Mouse (Mus musculus) heart, postnatal 0 days (tissue): ENCODE results near the gene Hapln3. TPM values are rescaled to one million over a fixed set of nuclear protein-coding genes. Genes with fewer than 3 reads are reported as not detected.

Experiments
- ATAC-seq: fragments of 200-750 bp; cut with Nextera tagmentation; 2 replicates; pipeline ENCODE4 v1.8.0; 2017; ENCODE audit warnings: low read depth, moderate number of reproducible peaks, moderate library complexity; ENCODE audit not compliant: insufficient read depth
- DNase-seq: peaks from one replicate; pipeline ENCODE4 v3.0.0-alpha.2; 2016; ENCODE audit warnings: low spot score
- H3K27ac ChIP-seq: fragments of 300-500 bp; sonication (generic); 2 replicates; pipeline ENCODE4 v1.5.1; 2014; ENCODE audit warnings: low read depth, mild to moderate bottlenecking
- H3K27me3 ChIP-seq: fragments of 300-500 bp; sonication (generic); 2 replicates; pipeline ENCODE4 v1.6.1; 2014; ENCODE audit warnings: low read length, mixed read lengths; ENCODE audit not compliant: control insufficient read depth, insufficient read depth
- H3K36me3 ChIP-seq: fragments of 300-500 bp; sonication (generic); replicated peaks from 2 replicates; pipeline ENCODE4 v1.6.1; 2014; ENCODE audit warnings: low read length, mixed read lengths; ENCODE audit not compliant: control insufficient read depth, insufficient read depth
- H3K4me1 ChIP-seq: fragments of 300-500 bp; sonication (generic); 2 replicates; pipeline ENCODE4 v1.6.1; 2014; ENCODE audit warnings: antibody characterized with exemption; ENCODE audit not compliant: control insufficient read depth, insufficient read depth
- H3K4me2 ChIP-seq: fragments of 300-500 bp; sonication (generic); 2 replicates; pipeline ENCODE4 v1.6.1; 2014; ENCODE audit warnings: low read depth, mild to moderate bottlenecking, low read length, moderate library complexity
- H3K4me3 ChIP-seq: fragments of 300-500 bp; sonication (generic); 2 replicates; pipeline ENCODE4 v1.5.1; 2014; ENCODE audit warnings: low read depth, low read length
- H3K9ac ChIP-seq: fragments of 300-500 bp; sonication (generic); replicated peaks from 2 replicates; pipeline ENCODE4 v1.6.1; 2014; ENCODE audit warnings: low read depth, low read length, mixed read lengths
- H3K9me3 ChIP-seq: fragments of 300-500 bp; sonication (generic); replicated peaks from 2 replicates; pipeline ENCODE4 v1.6.1; 2016; ENCODE audit warnings: low read length; ENCODE audit not compliant: control insufficient read depth
- CTCF ChIP-seq: IDR thresholded peaks from 2 replicates; pipeline ENCODE4 v1.5.1; 2016; ENCODE audit warnings: antibody characterized with exemption, control low read depth, low read depth
- EP300 ChIP-seq: IDR thresholded peaks from 2 replicates; pipeline ENCODE4 v1.6.1; 2016; ENCODE audit warnings: antibody characterized with exemption, low read depth
- WGBS: fragments of 180-500 bp; shearing (Covaris S2); extraction: QIAGEN DNeasy Blood & Tissue Kit; methylation state at CpG from one replicate; pipeline ENCODE4 v1.1.7; 2014; 5-methylcytosine and 5-hydroxymethylcytosine counted together
- polyA plus RNA-seq: library from polyadenylated mRNA; unstranded; fragments of >200 nt; fragmentation: Nextera tagmentation; extraction: Ambion mirVana; gene quantifications from 2 replicates; pipeline ENCODE4 v1.2.1, GENCODE M21; 2015
- total RNA-seq: library from RNA; depleted of rRNA; stranded (reverse); fragments of >200 nt; gene quantifications from 2 replicates; pipeline ENCODE4 v1.2.3, GENCODE M21; 2014; ENCODE audit warnings: low replicate concordance

The Hapln3 gene
- total and polyA plus RNA-seq, 2 experiments from 2014 or later: 0.40 to 2.0 TPM

GRCm38 (mm10) chr7:79123465-79123864 is 7.4 kb downstream of the Hapln3 start:
- Histone ChIP-seq H3K27me3 (no peaks in the 10 kb centered on the region), H3K4me2 (no peak overlapping the region), H3K9me3 (no peaks in the 10 kb centered on the region), H3K27ac (no peak overlapping the region), H3K4me3 (no peak overlapping the region), H3K9ac (no peak overlapping the region), H3K36me3 (no peaks in the 10 kb centered on the region), H3K4me1 (no peaks in the 10 kb centered on the region)
- no peak for ATAC-seq
- WGBS: 72% methylated on average over 5 of the region's 5 CpGs
- no peak for DNase-seq
- TF ChIP-seq EP300: no peak
- no peak for TF ChIP-seq CTCF

DNA sequence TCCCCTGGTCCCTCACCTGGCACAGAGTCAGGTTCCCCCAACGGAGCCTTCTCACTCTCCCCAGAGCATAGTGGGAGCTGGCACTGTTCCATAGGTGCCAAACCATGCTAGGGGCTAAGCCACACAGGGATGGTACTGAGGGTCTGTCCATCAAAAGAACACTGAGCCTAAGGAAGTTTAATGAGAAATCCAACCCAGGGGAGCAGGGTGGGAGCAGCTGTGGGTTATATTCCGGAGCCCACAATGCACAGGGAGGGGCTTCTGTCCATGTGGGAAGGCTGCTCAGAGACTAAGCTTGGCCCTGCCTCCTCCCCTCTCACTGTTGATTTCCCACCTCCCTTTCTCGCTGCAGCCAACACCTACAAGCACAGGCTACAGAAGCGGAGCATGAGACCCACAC is 17.0 kb downstream of the Hapln3 start:
- Histone ChIP-seq H3K27ac (no peak overlapping the region), H3K9me3 (no peaks in the 10 kb centered on the region), H3K4me3 (no peak overlapping the region), H3K9ac (no peak overlapping the region), H3K36me3 (no peaks in the 10 kb centered on the region), H3K27me3 (no peaks in the 10 kb centered on the region), H3K4me2 (no peak overlapping the region), H3K4me1 (no peaks in the 10 kb centered on the region)
- no peak for ATAC-seq
- TF ChIP-seq CTCF (no peak), EP300 (no peak)
- no peak for DNase-seq
- WGBS: 72% methylated on average over 4 of the region's 4 CpGs

DNA sequence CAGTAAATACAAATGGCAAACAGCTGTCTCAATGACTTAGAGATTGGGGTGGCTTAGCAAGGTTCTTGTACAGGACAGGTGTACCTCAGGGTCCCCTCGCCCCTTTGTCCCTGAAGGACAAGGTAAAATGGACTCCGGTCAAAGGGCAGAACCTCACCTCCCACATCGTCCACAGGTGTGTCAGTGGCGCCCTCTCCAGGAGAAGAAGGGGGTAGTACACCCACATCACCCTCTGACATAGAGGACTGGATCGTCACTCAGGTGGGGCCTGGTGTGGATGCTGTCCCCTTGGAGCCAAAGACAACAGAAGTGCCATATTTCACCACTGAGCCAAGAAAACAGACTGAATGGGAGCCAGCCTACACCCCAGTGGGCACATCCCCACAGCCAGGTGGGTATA is 34.3 kb downstream of the Hapln3 start:
- H3K4me2 ChIP-seq: no peak overlapping the region
- H3K4me1 ChIP-seq: no peaks in the 10 kb centered on the region
- TF ChIP-seq CTCF (no peak), EP300 (no peak)
- no peaks in the 10 kb centered on the region for H3K27me3 ChIP-seq
- no peak overlapping the region for H3K4me3 ChIP-seq
- H3K9ac ChIP-seq: no peak overlapping the region
- H3K36me3 ChIP-seq: no peaks in the 10 kb centered on the region
- DNase-seq (no peak), ATAC-seq (no peak)
- H3K27ac ChIP-seq: no peak overlapping the region
- WGBS: 69% methylated on average over 5 of the region's 5 CpGs
- H3K9me3 ChIP-seq: no peaks in the 10 kb centered on the region

GRCm38 (mm10) chr7:79089111-79089510 is 41.7 kb downstream of the Hapln3 start:
- DNase-seq: no peak
- no peak for ATAC-seq
- 66% methylated on average over 4 of the region's 4 CpGs for WGBS
- Histone ChIP-seq H3K9ac (no peak overlapping the region), H3K27ac (no peak overlapping the region), H3K4me3 (no peak overlapping the region), H3K4me2 (no peak overlapping the region), H3K4me1 (no peaks in the 10 kb centered on the region), H3K36me3 (no peaks in the 10 kb centered on the region), H3K9me3 (no peaks in the 10 kb centered on the region), H3K27me3 (no peaks in the 10 kb centered on the region)
- TF ChIP-seq EP300: no peak
- TF ChIP-seq CTCF: peak; percentile 15; the same call in 1 of the 2 replicates

DNA sequence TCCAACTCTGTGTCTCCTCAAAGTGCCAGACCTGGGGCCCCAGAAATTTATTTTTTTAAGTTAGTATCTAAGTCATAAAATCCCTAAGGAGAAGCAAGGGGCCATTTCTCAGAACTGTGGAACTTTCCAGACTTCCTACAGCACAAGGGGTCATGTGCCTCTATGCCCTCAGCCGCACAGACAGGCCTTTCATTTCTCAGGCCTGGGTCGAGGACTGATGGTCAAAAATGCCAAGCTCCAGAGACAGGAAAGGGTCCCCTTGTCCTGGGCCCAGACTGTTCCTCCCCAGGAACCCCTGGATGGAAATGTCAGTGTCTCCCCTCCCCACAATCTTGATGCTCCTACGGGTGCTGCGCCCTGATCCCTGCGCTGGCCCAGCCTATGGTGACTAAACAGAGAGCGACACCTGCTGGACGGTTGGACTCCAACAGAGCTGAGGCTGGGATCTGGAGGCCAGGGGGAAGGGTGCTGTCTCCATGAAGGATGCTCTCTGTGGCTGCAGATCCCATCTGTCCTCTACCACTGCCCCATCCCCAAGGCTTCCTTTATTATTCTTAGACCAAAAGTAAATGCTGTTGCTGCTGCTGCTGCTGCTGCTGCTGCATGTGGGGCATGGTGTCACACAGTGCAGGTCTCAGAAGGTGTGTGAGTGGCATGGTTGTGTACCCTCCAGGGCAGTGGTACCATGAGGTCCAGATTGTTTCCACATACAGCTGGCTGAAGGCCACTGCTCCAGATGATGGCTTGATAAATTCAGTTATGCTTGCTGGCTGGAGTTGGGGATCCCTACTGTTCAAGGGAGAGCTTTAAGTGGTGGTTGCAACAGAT is 50.0 kb downstream of the Hapln3 start:
- H3K4me3 ChIP-seq: no peak overlapping the region
- ATAC-seq: peak; percentile 58; the same call in 1 of the 2 replicates
- no peak overlapping the region for H3K4me2 ChIP-seq
- TF ChIP-seq CTCF (peak; percentile 94), EP300 (no peak)
- no peak overlapping the region for H3K27ac ChIP-seq
- peak; percentile 50 for DNase-seq
- no peak overlapping the region for H3K9ac ChIP-seq
- no peaks in the 10 kb centered on the region for H3K9me3 ChIP-seq
- 21% methylated on average over 7 of the region's 7 CpGs for WGBS
- H3K27me3 ChIP-seq: peaks cover 15% of the 10 kb centered on the region; the same call in 1 of the 2 replicates
- no peaks in the 10 kb centered on the region for H3K4me1 ChIP-seq
- H3K36me3 ChIP-seq: no peaks in the 10 kb centered on the region
